ENCODE assay signal across 28 mouse cellular contexts in the genomic region with DNA sequence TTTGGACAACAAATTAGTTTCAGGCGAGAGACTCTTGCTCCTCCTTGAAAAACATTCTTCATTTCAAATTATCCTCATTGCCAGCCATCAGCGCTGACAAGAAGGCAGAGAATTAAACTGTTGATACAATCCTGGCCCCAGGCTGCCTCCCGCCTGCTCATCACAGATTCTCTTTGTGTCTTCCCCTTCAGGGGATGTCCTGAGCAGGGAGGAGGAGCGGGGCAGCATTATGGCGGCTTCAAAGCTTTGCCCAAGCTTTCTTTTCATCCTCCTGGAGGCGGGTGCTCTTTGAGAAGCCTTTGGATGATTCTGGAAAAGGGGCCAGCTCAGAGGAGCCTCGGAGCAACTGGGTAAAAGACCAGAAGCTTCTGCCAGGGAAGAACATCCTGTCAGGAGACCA.
DNase-seq lines count a peak whose midpoint lies in the region; ATAC-seq and TF ChIP-seq lines count a peak whose summit lies in the region.
"Had no signal": no experiment of that assay in that cellular context is flagged by ENCODE, and none has a peak within 500 bp of the region (broad histone marks: within the 10 kb centered on the region; RNA-seq: fewer than 3 reads in every experiment).

No protein-coding gene starts in this region.

- H3K9ac ChIP-seq in hindbrain, embryonic 12.5 days: no peak overlapping the region
- no peak overlapping the region for H3K9ac ChIP-seq in embryonic facial prominence, embryonic 11.5 days (replicated peaks; ENCODE audit: low read length)
- H3K9ac ChIP-seq in midbrain, embryonic 15.5 days: no peak overlapping the region
- H3K9ac ChIP-seq: embryonic facial prominence, embryonic 13.5 days; liver, embryonic 15.5 days; lung, embryonic 15.5 days; neural tube, embryonic 12.5 days had no signal

- no peak overlapping the region for H3K4me2 ChIP-seq in hindbrain, embryonic 12.5 days (replicated peaks)
- no peak overlapping the region for H3K4me2 ChIP-seq in embryonic facial prominence, embryonic 11.5 days (ENCODE audit: low read depth, low read length)
- H3K4me2 ChIP-seq in midbrain, embryonic 15.5 days: no peak overlapping the region
- H3K4me2 ChIP-seq: embryonic facial prominence, embryonic 13.5 days; liver, embryonic 15.5 days; lung, embryonic 15.5 days; neural tube, embryonic 12.5 days had no signal

- DNase-seq in hindbrain, embryonic 10.5 days (ENCODE audit: low spot score): peak; percentile 10
- peak; percentile 68 for DNase-seq in brain, embryonic 14.5 days (ENCODE audit: low read depth)
- DNase-seq in embryonic facial prominence, embryonic 11.5 days (ENCODE audit: low spot score): peak; percentile 16
- no peak for DNase-seq in adipocyte (ENCODE audit: low spot score)
- no peak for DNase-seq in layer of hippocampus, postnatal 14 days (ENCODE audit: low spot score in 2 of 2)
- no peak for DNase-seq in testis, postnatal 10 days (ENCODE audit: low spot score)
- DNase-seq: cerebellum, adult 2 months; cerebellum, postnatal 36 days; gastrocnemius, postnatal 36 days; heart, adult 2 months; heart, postnatal 36 days; kidney, adult 9 months; kidney, postnatal 25 days; liver; lung, postnatal 36 days; right cerebral cortex, postnatal 4 days; thymus, postnatal 36 days had no signal

- WGBS in hindbrain, embryonic 10.5 days: 36% methylated on average over 7 of the region's 7 CpGs
- WGBS in hindbrain, embryonic 12.5 days: 39% methylated on average over 7 of the region's 7 CpGs
- WGBS in embryonic facial prominence, embryonic 11.5 days: 25% methylated on average over 7 of the region's 7 CpGs
- WGBS in midbrain, embryonic 15.5 days: 16% methylated on average over 7 of the region's 7 CpGs

- H3K27me3 ChIP-seq in hindbrain, embryonic 10.5 days (ENCODE audit: insufficient read depth, poor library complexity, severe bottlenecking): no peaks in the 10 kb centered on the region
- H3K27me3 ChIP-seq in hindbrain, embryonic 12.5 days: no peaks in the 10 kb centered on the region
- H3K27me3 ChIP-seq in embryonic facial prominence, embryonic 11.5 days (ENCODE audit: control insufficient read depth, insufficient read depth, low read length): no peaks in the 10 kb centered on the region
- no peaks in the 10 kb centered on the region for H3K27me3 ChIP-seq in midbrain, embryonic 15.5 days (replicated peaks)
- H3K27me3 ChIP-seq: embryonic facial prominence, embryonic 13.5 days; lung, embryonic 15.5 days; neural tube, embryonic 12.5 days had no signal

- no peak for ATAC-seq in hindbrain, embryonic 12.5 days (ENCODE audit: low FRiP score)
- ATAC-seq in embryonic facial prominence, embryonic 11.5 days (replicated peaks; ENCODE audit: insufficient number of reproducible peaks, low FRiP score, low TSS enrichment, low read depth): no peak
- peak; percentile 51; the same call in 1 of the 2 replicates for ATAC-seq in midbrain, embryonic 15.5 days (replicated peaks)
- ATAC-seq: CD4-positive, CD25-positive, alpha-beta regulatory T cell, adult 4 months; hindbrain, embryonic 16.5 days had no signal

- TF ChIP-seq POLR2A in brain, embryonic 14.5 days (IDR thresholded peaks at IDR 0.05; ENCODE audit: borderline replicate concordance, extremely low read depth, insufficient read depth, insufficient read length, poor library complexity, severe bottlenecking): no peak

- no peaks in the 10 kb centered on the region for H3K36me3 ChIP-seq in hindbrain, embryonic 10.5 days
- H3K36me3 ChIP-seq in hindbrain, embryonic 12.5 days: no peaks in the 10 kb centered on the region
- no peaks in the 10 kb centered on the region for H3K36me3 ChIP-seq in embryonic facial prominence, embryonic 11.5 days (replicated peaks; ENCODE audit: control insufficient read depth, insufficient read depth, low read depth, low read length)
- H3K36me3 ChIP-seq in midbrain, embryonic 15.5 days (replicated peaks): no peaks in the 10 kb centered on the region
- H3K36me3 ChIP-seq: embryonic facial prominence, embryonic 13.5 days; limb, embryonic 10.5 days; liver, embryonic 15.5 days; lung, embryonic 15.5 days; neural tube, embryonic 12.5 days had no signal

- TF ChIP-seq CTCF in brain, embryonic 14.5 days (IDR thresholded peaks at IDR 0.05; ENCODE audit: borderline replicate concordance, extremely low read depth, insufficient read depth, insufficient read length): no peak

- H3K4me3 ChIP-seq in hindbrain, embryonic 10.5 days: no peak overlapping the region
- H3K4me3 ChIP-seq in hindbrain, embryonic 12.5 days: no peak overlapping the region
- no peak overlapping the region for H3K4me3 ChIP-seq in embryonic facial prominence, embryonic 11.5 days (ENCODE audit: low read depth, low read length)
- no peak overlapping the region for H3K4me3 ChIP-seq in midbrain, embryonic 15.5 days
- H3K4me3 ChIP-seq: embryonic facial prominence, embryonic 13.5 days; heart, adult 2 months; left cerebral cortex, adult 2 months; limb, embryonic 10.5 days; liver, embryonic 15.5 days; lung, embryonic 15.5 days; megakaryocyte, embryonic 14.5 days; neural tube, embryonic 12.5 days had no signal

- peak overlapping the region; percentile 50; the same call in 1 of the 2 replicates for H3K27ac ChIP-seq in hindbrain, embryonic 10.5 days
- no peak overlapping the region for H3K27ac ChIP-seq in hindbrain, embryonic 12.5 days
- no peak overlapping the region for H3K27ac ChIP-seq in embryonic facial prominence, embryonic 11.5 days (replicated peaks; ENCODE audit: low read depth, low read length)
- peak overlapping the region; percentile 36; the same call in 1 of the 2 replicates for H3K27ac ChIP-seq in midbrain, embryonic 15.5 days
- H3K27ac ChIP-seq: embryonic facial prominence, embryonic 13.5 days; heart, adult 2 months; left cerebral cortex, adult 2 months; limb, embryonic 10.5 days; liver, embryonic 15.5 days; lung, embryonic 15.5 days; neural tube, embryonic 12.5 days had no signal

- H3K4me1 ChIP-seq in hindbrain, embryonic 10.5 days (replicated peaks): peaks cover 19% of the 10 kb centered on the region
- H3K4me1 ChIP-seq in hindbrain, embryonic 12.5 days: no peaks in the 10 kb centered on the region
- no peaks in the 10 kb centered on the region for H3K4me1 ChIP-seq in embryonic facial prominence, embryonic 11.5 days (ENCODE audit: control insufficient read depth, insufficient read depth, low read length)
- H3K4me1 ChIP-seq in midbrain, embryonic 15.5 days: peaks cover 8% of the 10 kb centered on the region
- H3K4me1 ChIP-seq: liver, embryonic 15.5 days; lung, embryonic 15.5 days; neural tube, embryonic 12.5 days had no signal

- H3K9me3 ChIP-seq in hindbrain, embryonic 10.5 days: no peaks in the 10 kb centered on the region
- H3K9me3 ChIP-seq in hindbrain, embryonic 12.5 days (replicated peaks): no peaks in the 10 kb centered on the region
- no peaks in the 10 kb centered on the region for H3K9me3 ChIP-seq in embryonic facial prominence, embryonic 11.5 days (replicated peaks; ENCODE audit: control insufficient read depth, low read length)
- H3K9me3 ChIP-seq in midbrain, embryonic 15.5 days: no peaks in the 10 kb centered on the region
- H3K9me3 ChIP-seq: embryonic facial prominence, embryonic 13.5 days; limb, embryonic 10.5 days; liver, embryonic 15.5 days; lung, embryonic 15.5 days; megakaryocyte, embryonic 14.5 days; neural tube, embryonic 12.5 days had no signal

Comparison
In these comparisons a context has a peak if more than half of its experiments do, and no peak if none do; other contexts are left out.
1. H3K27ac ChIP-seq: peak in hindbrain, embryonic 10.5 days (single experiment) and midbrain, embryonic 15.5 days (single experiment); none in hindbrain, embryonic 12.5 days (single experiment) and embryonic facial prominence, embryonic 11.5 days (single experiment).
2. DNase-seq: peak in hindbrain, embryonic 10.5 days (single experiment), brain, embryonic 14.5 days (single experiment) and embryonic facial prominence, embryonic 11.5 days (single experiment); none in adipocyte (single experiment), layer of hippocampus, postnatal 14 days (0 of 2) and testis, postnatal 10 days (single experiment).